Mouse (Mus musculus) NIH3T3 (cell line): ENCODE measurements at regions not wholly inside any gene's neighbourhood (a gene's known extent, or its start where the extent isn't known, plus 50 kb on each side); places are given as distances from the start of the nearest gene placed in this dataset.
"Not testable (repeated sequence)": the region's sequence is repeated elsewhere in the genome, so short reads cannot be mapped to it uniquely, and the experiment has no call there.

Source experiments
- DNase-seq: peaks from one replicate; pipeline ENCODE4 v3.0.0-alpha.2; 2012; ENCODE audit warnings: low read depth

GRCm38 (mm10) chr9:116426269-116426999 lies 251.3 kb upstream of the Tgfbr2 start:
- peak; percentile 89 for DNase-seq

GRCm38 (mm10) chr9:116425400-116425799 lies 250.2 kb upstream of the Tgfbr2 start:
- not testable (repeated sequence) for DNase-seq

- no peak for DNase-seq
Measured at GRCm38 (mm10) chr9:116415021-116415420, 239.9 kb upstream of the Tgfbr2 start.

GRCm38 (mm10) chr9:116411067-116411466 lies 235.9 kb upstream of the Tgfbr2 start:
- DNase-seq, result no peak

GRCm38 (mm10) chr9:116410461-116410860 lies 235.3 kb upstream of the Tgfbr2 start:
- DNase-seq, result no peak

- no peak for DNase-seq
Measured at GRCm38 (mm10) chr9:116408116-116408515, 233.0 kb upstream of the Tgfbr2 start.

- DNase-seq, result peak; percentile 25
Measured at GRCm38 (mm10) chr9:116405051-116405450, 229.9 kb upstream of the Tgfbr2 start.

GRCm38 (mm10) chr9:116401821-116402220 lies 226.7 kb upstream of the Tgfbr2 start:
- no peak for DNase-seq

- peak; percentile 11 for DNase-seq
Measured at GRCm38 (mm10) chr9:116400270-116400669, 225.1 kb upstream of the Tgfbr2 start.

- DNase-seq, result no peak
Measured at GRCm38 (mm10) chr9:116399296-116399695, 224.1 kb upstream of the Tgfbr2 start.

GRCm38 (mm10) chr9:116392258-116392657 lies 217.1 kb upstream of the Tgfbr2 start:
- DNase-seq, result no peak

- peak; percentile 50 for DNase-seq
Measured at GRCm38 (mm10) chr9:116389781-116390180, 214.6 kb upstream of the Tgfbr2 start.

GRCm38 (mm10) chr9:116388863-116389262 lies 213.7 kb upstream of the Tgfbr2 start:
- no peak for DNase-seq

GRCm38 (mm10) chr9:116388025-116388424 lies 212.9 kb upstream of the Tgfbr2 start:
- no peak for DNase-seq

- DNase-seq, result peak; percentile 91
Measured at GRCm38 (mm10) chr9:116384176-116385076, 209.3 kb upstream of the Tgfbr2 start.

GRCm38 (mm10) chr9:116383411-116384101 lies 208.4 kb upstream of the Tgfbr2 start:
- peak; percentile 90 for DNase-seq

- no peak for DNase-seq
Measured at GRCm38 (mm10) chr9:116377706-116378105, 202.5 kb upstream of the Tgfbr2 start.

GRCm38 (mm10) chr9:116375658-116376357 lies 200.6 kb upstream of the Tgfbr2 start:
- peak; percentile 94 for DNase-seq

- no peak for DNase-seq
Measured at GRCm38 (mm10) chr9:116374343-116374742, 199.2 kb upstream of the Tgfbr2 start.

GRCm38 (mm10) chr9:116373396-116373795 lies 198.2 kb upstream of the Tgfbr2 start:
- no peak for DNase-seq

- peak; percentile 65 for DNase-seq
Measured at GRCm38 (mm10) chr9:116369059-116369718, 194.0 kb upstream of the Tgfbr2 start.
